Mouse (Mus musculus) intestine, postnatal 0 days (tissue): ENCODE measurements around the gene Olfr1360. TPM values are rescaled to one million over a fixed set of nuclear protein-coding genes. Genes with fewer than 3 reads are reported as not detected.

Source experiments
- ATAC-seq: fragments of 200-750 bp; cut with Nextera tagmentation; 2 replicates; pipeline ENCODE4 v1.8.0; 2017; ENCODE audit warnings: mild to moderate bottlenecking, moderate TSS enrichment, moderate library complexity
- H3K27ac ChIP-seq: fragments of 300-500 bp; sonication (generic); 2 replicates; pipeline ENCODE4 v1.5.1; 2014; ENCODE audit warnings: mild to moderate bottlenecking, low read depth, low read length, moderate library complexity
- H3K27me3 ChIP-seq: fragments of 300-500 bp; sonication (generic); replicated peaks from 2 replicates; pipeline ENCODE4 v1.6.1; 2014; ENCODE audit warnings: low read length, mixed read lengths; ENCODE audit not compliant: control insufficient read depth, insufficient read depth
- H3K36me3 ChIP-seq: fragments of 300-500 bp; sonication (generic); 2 replicates; pipeline ENCODE4 v1.6.1; 2014; ENCODE audit warnings: mild to moderate bottlenecking, moderate library complexity; ENCODE audit not compliant: control insufficient read depth, insufficient read depth
- H3K4me1 ChIP-seq: fragments of 300-500 bp; sonication (generic); replicated peaks from 2 replicates; pipeline ENCODE4 v1.6.1; 2014; ENCODE audit warnings: antibody characterized with exemption, low read length, mixed read lengths; ENCODE audit not compliant: control insufficient read depth, insufficient read depth
- H3K4me2 ChIP-seq: fragments of 300-500 bp; sonication (generic); replicated peaks from 2 replicates; pipeline ENCODE4 v1.6.1; 2014; ENCODE audit warnings: low read depth, mild to moderate bottlenecking, moderate library complexity
- H3K4me3 ChIP-seq: fragments of 300-500 bp; sonication (generic); 2 replicates; pipeline ENCODE4 v1.5.1; 2014; ENCODE audit warnings: low read depth, low read length
- H3K9ac ChIP-seq: fragments of 300-500 bp; sonication (generic); 2 replicates; pipeline ENCODE4 v1.6.1; 2014; ENCODE audit warnings: mild to moderate bottlenecking, low read depth, low read length
- H3K9me3 ChIP-seq: fragments of 300-500 bp; sonication (generic); 2 replicates; pipeline ENCODE4 v1.6.1; 2016; ENCODE audit warnings: mixed run types; ENCODE audit not compliant: control insufficient read depth
- CTCF ChIP-seq: sonication (generic); IDR thresholded peaks from 2 replicates; pipeline ENCODE4 v1.5.1; 2016; ENCODE audit warnings: low read depth, mild to moderate bottlenecking, control low read depth, antibody characterized with exemption, moderate library complexity
- WGBS: fragments of 180-500 bp; shearing (Covaris S2); extraction: QIAGEN DNeasy Blood & Tissue Kit; methylation state at CpG from one replicate; pipeline ENCODE4 v1.1.7; 2014; 5-methylcytosine and 5-hydroxymethylcytosine counted together
- microRNA-seq: library from miRNA; unstranded; fragments of <30 nt; microRNA quantifications from one replicate; pipeline ENCODE4, GENCODE M21; 2016
- polyA plus RNA-seq: library from polyadenylated mRNA; unstranded; fragments of >200 nt; fragmentation: Nextera tagmentation; extraction: Ambion mirVana; gene quantifications from 2 replicates; pipeline ENCODE4 v1.2.1, GENCODE M21; 2015

Gene Olfr1360
- polyA plus RNA-seq, 1 experiment from 2014 or later = not detected

DNA sequence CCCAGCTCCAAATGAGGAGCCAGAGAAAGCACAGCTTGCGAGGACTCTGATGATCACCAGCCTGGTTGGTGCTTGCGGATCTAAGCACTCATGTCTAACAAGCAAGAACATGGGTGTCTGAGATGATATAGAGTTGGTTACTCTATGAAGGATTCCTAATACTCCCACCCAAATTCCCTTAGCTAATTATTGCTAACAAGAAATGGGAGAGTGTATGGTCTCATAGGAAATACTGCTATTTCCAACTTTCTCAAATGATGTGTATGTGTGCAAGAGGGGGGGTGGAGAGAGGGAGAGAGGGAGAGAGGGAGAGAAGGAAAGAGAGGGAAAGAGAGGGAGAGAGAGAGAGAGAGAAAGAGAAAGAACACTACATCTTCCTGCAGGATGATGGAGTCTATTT, 13.9 kb downstream of the Olfr1360 start, which contains the start of gene Olfr1361:
Olfr1361 (minus strand) TSS at position 101 of the 400 bp plus-strand sequence.
- Histone ChIP-seq H3K4me2 (no peak within 1 kb of the TSS), H3K9ac (no peak within 1 kb of the TSS), H3K4me1 (no peaks in the 10 kb centered on the region), H3K9me3 (no peaks in the 10 kb centered on the region), H3K4me3 (no peak within 1 kb of the TSS), H3K36me3 (no peaks in the 10 kb centered on the region), H3K27me3 (no peaks in the 10 kb centered on the region), H3K27ac (no peak within 1 kb of the TSS)
- WGBS = 71% methylated on average over 2 of the region's 2 CpGs
- no peak for TF ChIP-seq CTCF
- no peak for ATAC-seq

DNA sequence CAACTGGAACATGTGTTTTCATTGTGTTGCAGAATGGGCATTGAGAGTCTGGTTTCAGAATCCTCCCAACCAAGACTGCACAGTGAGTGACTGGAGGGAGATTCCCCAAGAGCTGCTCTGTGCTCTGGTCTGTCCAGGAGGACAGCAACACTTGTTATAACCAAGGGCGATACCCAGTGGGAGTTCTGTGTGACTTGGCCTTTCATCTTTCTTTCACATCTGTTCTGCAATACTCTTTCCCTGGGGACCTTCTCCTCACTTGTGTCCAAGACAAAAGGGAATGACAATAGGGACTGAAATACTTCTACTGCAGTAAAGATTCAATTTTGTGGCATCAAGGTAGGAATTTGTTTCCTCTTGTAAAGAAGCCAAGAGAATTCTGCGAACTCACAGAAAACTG, 34.8 kb downstream of the Olfr1360 start, which contains the start of gene Olfr11:
Olfr11 (minus strand) TSS at position 101 of the 400 bp plus-strand sequence.
- Histone ChIP-seq H3K27me3 (no peaks in the 10 kb centered on the region), H3K4me2 (no peak within 1 kb of the TSS), H3K36me3 (no peaks in the 10 kb centered on the region), H3K4me3 (no peak within 1 kb of the TSS), H3K9ac (no peak within 1 kb of the TSS), H3K4me1 (no peaks in the 10 kb centered on the region), H3K9me3 (no peaks in the 10 kb centered on the region), H3K27ac (no peak within 1 kb of the TSS)
- no peak for ATAC-seq
- WGBS = 84% methylated on average over 2 of the region's 2 CpGs
- TF ChIP-seq CTCF = no peak

Small RNAs within 50 kb of the gene (microRNA-seq; reads per million reads assigned to microRNA genes)
- not detected for gene Gm44357
- not detected for gene Gm44367

Other genes with a start within 250 kb of the Olfr1360 start
- gene Pgbd1, start 236.3 kb downstream of the Olfr1360 start, polyA plus RNA-seq = 0.47 and 0.60 TPM in 2 replicates
- 11.4 and 14.7 TPM in 2 replicates for gene Zscan26, start 223.7 kb downstream of the Olfr1360 start, polyA plus RNA-seq
- gene Nkapl, start 208.9 kb downstream of the Olfr1360 start, polyA plus RNA-seq = 2.1 and 2.7 TPM in 2 replicates
- gene Zkscan4, start 198.5 kb downstream of the Olfr1360 start, polyA plus RNA-seq = 1.4 and 2.3 TPM in 2 replicates
- gene Gm10065, start 198.0 kb downstream of the Olfr1360 start, polyA plus RNA-seq = not detected in 2 replicates
- 0.12 and 0.30 TPM in 2 replicates for gene AK157302, start 182.2 kb downstream of the Olfr1360 start, polyA plus RNA-seq
- 14.1 and 19.3 TPM in 2 replicates for gene Gm11273, start 176.0 kb downstream of the Olfr1360 start, polyA plus RNA-seq
- 1.6 and 2.0 TPM in 2 replicates for gene Zkscan8, start 146.3 kb downstream of the Olfr1360 start, polyA plus RNA-seq
- gene Olfr1366, start 134.6 kb downstream of the Olfr1360 start, polyA plus RNA-seq = 0.14 TPM in 1 of 2 replicates, not detected in the other
- gene Olfr1535, start 117.5 kb downstream of the Olfr1360 start, polyA plus RNA-seq = not detected in 2 replicates
- not detected in 2 replicates for gene Olfr1364, start 95.6 kb downstream of the Olfr1360 start, polyA plus RNA-seq
- not detected in 2 replicates for gene Olfr1362, start 63.4 kb downstream of the Olfr1360 start, polyA plus RNA-seq
- 0.04 TPM in 1 of 2 replicates, not detected in the other for gene Olfr11, start 34.9 kb downstream of the Olfr1360 start, polyA plus RNA-seq
- gene Olfr1361, start 14.0 kb downstream of the Olfr1360 start, polyA plus RNA-seq = not detected in 2 replicates
- not detected in 2 replicates for gene Olfr1359, start 20.7 kb upstream of the Olfr1360 start, polyA plus RNA-seq
- gene Hist1h2bl, start 38.7 kb upstream of the Olfr1360 start, polyA plus RNA-seq = 1.9 TPM in 1 of 2 replicates, not detected in the other
- 6.1 and 12.0 TPM in 2 replicates for gene Hist1h2ai, start 39.0 kb upstream of the Olfr1360 start, polyA plus RNA-seq
- gene Hist1h3h, start 40.3 kb upstream of the Olfr1360 start, polyA plus RNA-seq = 2.4 and 2.9 TPM in 2 replicates
- gene Hist1h2bm, start 44.6 kb upstream of the Olfr1360 start, polyA plus RNA-seq = 0.51 and 0.76 TPM in 2 replicates
- gene Hist1h4j, start 57.7 kb upstream of the Olfr1360 start, polyA plus RNA-seq = 0.40 and 0.42 TPM in 2 replicates
- gene Hist1h4k, start 73.1 kb upstream of the Olfr1360 start, polyA plus RNA-seq = 1.4 and 2.1 TPM in 2 replicates
- 5.0 and 9.5 TPM in 2 replicates for gene Hist1h2ak, start 76.4 kb upstream of the Olfr1360 start, polyA plus RNA-seq
- 1.1 TPM in 2 replicates for gene Hist1h2bn, start 76.7 kb upstream of the Olfr1360 start, polyA plus RNA-seq
- gene Hist1h1b, start 103.2 kb upstream of the Olfr1360 start, polyA plus RNA-seq = 7.3 and 8.1 TPM in 2 replicates
- 34.1 and 39.6 TPM in 2 replicates for gene Hist1h3i, start 106.0 kb upstream of the Olfr1360 start, polyA plus RNA-seq
- gene Hist1h2an, start 109.8 kb upstream of the Olfr1360 start, polyA plus RNA-seq = 1.5 and 3.2 TPM in 2 replicates
- gene Hist1h2bp, start 110.1 kb upstream of the Olfr1360 start, polyA plus RNA-seq = 0.41 and 1.5 TPM in 2 replicates
- 7.8 and 9.8 TPM in 2 replicates for gene Hist1h2bq, start 132.8 kb upstream of the Olfr1360 start, polyA plus RNA-seq
- gene Hist1h2ao, start 133.1 kb upstream of the Olfr1360 start, polyA plus RNA-seq = not detected in 2 replicates
- gene Hist1h4m, start 134.3 kb upstream of the Olfr1360 start, polyA plus RNA-seq = not detected in 2 replicates
- 2.1 and 5.3 TPM in 2 replicates for gene Hist1h4n, start 154.8 kb upstream of the Olfr1360 start, polyA plus RNA-seq
- gene Hist1h2ap, start 156.1 kb upstream of the Olfr1360 start, polyA plus RNA-seq = 1,504 and 1,780 TPM in 2 replicates
- gene Hist1h2br, start 156.3 kb upstream of the Olfr1360 start, polyA plus RNA-seq = 7.8 and 10.0 TPM in 2 replicates